Mouse (Mus musculus) retina, embryonic 14.5 days (tissue): ENCODE measurements around the gene Pmis2.
A peak's percentile ranks its signal among the peaks of the same experiment; 100 is the strongest.

Experiments used
- DNase-seq: peaks from one replicate; pipeline ENCODE4 v3.0.0-alpha.2; 2015; ENCODE audit warnings: low spot score

Pmis2 gene

GRCm38 (mm10) chr7:30633762-30634412, 37.5 kb downstream of the Pmis2 start:
- no peak for DNase-seq

- DNase-seq = no peak
Observed at GRCm38 (mm10) chr7:30629013-30629412, 42.4 kb downstream of the Pmis2 start.

DNA sequence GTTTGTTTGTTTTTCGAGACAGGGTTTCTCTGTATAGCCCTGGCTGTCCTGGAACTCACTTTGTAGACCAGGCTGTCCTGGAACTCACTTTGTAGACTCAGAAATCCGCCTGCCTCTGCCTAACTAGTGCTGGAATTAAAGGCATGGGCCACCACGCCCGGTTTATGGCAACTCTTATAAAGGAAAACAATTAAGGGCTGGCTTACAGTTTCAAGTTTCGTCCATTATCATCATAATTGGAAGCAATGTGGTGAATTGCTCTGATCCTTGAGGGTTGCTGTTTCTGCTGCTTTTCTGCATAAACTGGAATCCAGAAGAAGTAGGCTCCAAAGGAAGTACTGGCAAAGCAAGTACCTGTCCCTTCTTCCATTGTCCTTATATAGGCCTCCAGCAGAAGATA, 44.8 kb downstream of the Pmis2 start:
- no peak for DNase-seq

DNA sequence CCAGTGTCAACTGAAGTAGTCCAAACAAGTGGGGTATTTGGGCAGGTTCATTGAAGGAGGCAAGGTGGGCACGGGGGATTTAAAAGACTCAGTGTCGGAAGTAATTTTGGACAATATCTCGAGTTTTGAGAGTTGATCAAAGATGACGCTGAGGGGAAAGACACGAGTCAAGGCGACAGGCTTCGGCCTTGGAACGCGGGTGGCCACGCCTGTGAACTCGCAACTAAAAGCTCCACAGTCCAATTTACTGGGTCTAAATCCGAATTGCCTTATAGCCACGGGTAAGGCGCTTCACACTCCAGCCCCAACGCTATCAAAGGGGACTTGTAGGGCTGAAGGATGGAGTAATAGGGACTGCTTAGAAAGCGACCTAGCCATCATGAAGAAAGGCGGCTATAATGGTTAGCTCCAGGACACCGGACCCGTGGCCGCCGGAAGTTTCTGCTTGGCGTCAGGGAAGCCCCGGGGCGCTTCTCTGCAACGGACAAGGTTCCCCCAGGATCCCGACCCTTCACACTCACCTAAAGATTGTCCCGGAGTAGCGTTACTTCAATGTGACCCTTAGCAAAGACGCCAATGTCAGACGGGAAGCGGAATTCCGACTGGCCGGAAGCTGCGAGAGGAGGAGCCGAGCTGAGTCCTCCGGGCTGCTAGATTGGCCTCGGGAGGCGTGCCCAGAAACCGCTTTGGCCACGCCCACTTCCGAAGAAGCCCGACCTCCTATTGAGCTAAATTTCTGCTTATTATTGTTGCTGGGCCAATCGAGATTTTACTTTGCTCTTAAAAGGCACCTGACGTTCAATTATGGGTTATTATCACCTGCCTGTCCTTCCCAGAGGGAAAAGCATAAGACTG, 45.6 kb downstream of the Pmis2 start, which contains the start of gene Cox6b1:
Gene Cox6b1 (minus strand): TSS at position 622 of the 855 bp plus-strand sequence.
- peak; percentile 96 for DNase-seq
